Mouse (Mus musculus) megakaryocyte-erythroid progenitor cell, adult 5-6 weeks (primary cell): Measurements from ENCODE around the gene Trmt1. TPM values are rescaled to one million over a fixed set of nuclear protein-coding genes. Genes with fewer than 3 reads are reported as not detected.

Experiments used
- ATAC-seq: replicated peaks from 2 replicates; pipeline ENCODE4 v1.8.0; 2016; ENCODE audit warnings: mild to moderate bottlenecking, inconsistent platforms; ENCODE audit not compliant: severe bottlenecking, poor library complexity, low FRiP score, low TSS enrichment
- total RNA-seq, 2 experiments: library from RNA; stranded (forward) in 1 of 2; stranded (reverse) in 1 of 2; fragments of 200-1000, 215-1000 nt in 1 of 2; fragments of >200 nt in 1 of 2; fragmentation: Nextera tagmentation in 1 of 2; gene quantifications; 2 replicates each; pipeline ENCODE4 v1.2.3; 2014 to 2017

Gene Trmt1
- total RNA-seq, 2 experiments from 2014 or later: 126 to 170 TPM

- no peak for ATAC-seq
Measured at GRCm38 (mm10) chr8:84705960-84706359, 19.9 kb downstream of the Trmt1 start.

DNA sequence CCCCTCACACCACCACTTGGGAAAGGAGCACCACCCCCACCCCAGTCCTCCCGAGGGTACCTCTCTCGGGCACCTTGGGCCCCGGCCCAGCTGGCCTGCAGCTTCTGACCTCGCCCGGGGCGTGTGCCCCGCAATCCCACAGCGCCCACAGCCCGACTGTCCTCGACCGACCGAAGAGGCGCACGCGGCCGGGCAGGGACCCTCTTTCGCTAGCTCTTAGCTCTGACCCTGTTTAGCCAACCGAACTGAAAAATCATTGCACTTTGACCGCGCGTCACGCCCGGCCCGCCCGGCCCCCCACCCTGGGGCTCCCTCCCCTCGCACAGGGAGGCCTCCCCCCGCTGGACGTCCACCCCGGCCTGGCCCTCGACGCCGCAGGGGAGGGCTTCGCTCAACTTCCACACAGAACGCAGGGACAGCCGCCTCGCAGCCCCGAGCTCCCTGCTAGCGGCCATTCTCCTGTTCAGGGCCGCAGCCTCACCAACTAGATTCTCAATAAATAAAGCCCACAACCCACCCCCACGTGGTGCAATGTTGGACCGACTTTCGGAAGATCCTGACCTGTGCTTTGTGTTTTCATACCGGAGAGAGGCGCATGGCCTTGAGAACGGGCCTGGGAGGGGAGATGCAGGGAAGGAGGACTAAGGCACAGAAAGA, 20.6 kb downstream of the Trmt1 start:
- ATAC-seq: no peak

DNA sequence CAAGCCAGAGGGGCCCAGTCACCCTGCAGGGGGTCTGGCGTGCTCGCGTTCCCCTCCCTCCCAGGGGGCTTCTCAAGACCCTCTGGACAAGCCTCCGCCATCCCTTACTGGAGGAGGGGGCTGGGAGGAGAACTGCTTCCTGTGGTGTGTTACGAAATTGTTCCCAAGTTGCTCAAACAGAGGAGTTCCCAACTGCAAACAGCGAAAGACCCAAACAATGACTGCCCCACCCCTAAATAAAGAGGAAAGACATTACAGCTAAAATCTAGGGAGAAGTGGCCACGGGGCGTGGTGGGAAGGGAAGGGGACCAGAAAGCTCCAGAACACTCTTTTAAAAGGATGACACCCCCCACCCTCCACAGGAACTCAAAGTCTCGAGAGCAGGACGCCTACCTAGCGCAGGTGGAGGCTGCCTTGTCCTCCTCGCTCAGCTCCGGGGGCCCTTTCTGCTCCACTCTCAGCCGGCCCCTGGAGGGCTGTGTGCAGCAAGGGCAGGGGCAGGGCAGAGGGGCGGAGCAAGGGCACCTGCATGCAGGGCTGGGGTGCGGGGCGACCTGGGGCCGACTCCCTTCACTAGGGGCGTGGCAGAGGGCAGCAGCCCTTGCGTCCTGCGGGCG, 21.3 kb downstream of the Trmt1 start:
- ATAC-seq: 0 out of 2 replicates have a peak, but pooled peaks have one; percentile 8

- no peak for ATAC-seq
Measured at GRCm38 (mm10) chr8:84708071-84708541, 22.0 kb downstream of the Trmt1 start.

DNA sequence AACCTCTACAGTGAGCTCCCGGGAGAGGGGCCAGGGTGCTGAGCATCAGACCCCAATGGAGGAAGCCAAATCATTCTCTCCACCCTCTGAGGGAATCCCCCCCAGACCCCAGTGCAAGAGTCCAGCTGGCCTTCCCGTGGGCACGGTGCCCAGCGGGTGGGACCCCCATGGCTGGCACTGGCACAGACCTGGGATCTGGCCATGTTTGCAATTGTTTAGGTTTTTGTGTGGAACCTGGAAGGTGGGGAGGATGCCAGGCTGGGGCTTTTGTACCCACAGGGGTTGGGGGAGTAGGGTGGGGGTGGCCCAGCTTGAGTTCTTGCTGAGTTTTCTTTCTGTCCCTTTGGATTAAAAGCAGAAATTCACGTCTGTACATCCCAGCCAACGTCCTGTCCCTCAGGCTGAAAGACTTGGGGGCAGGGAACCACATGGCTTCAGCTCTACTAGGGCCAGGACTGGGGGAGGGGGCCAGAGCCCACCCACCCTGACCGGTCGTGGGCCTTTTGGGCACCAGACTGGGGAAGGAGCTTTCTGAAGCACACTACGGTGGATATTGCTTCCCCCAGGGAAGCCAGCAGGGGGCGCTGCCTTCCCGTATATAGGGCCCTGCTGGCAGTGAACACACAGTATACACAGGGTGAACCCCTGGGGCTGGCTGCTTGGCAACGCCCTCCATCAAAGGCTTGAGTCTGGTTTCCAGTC, 22.8 kb downstream of the Trmt1 start:
- ATAC-seq: peak; percentile 67

DNA sequence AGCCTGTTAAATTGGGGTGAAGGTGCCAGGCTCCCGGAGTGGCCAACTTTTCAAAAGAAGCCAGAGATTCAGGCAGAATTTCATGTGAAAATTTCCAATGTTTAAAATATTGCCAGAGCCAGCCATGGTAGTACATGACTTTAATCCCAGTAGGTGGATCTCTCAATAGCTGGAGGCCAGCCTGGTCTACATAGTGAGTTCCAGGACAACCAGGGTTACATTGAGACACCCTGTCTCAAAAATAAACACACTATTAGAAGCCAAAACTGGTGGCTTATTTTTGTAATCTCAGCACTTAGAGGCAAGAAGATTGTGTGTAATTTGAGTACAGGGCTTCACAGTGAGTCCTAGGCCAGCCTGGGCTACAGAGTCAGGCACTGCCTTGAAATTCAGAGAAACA, 23.8 kb downstream of the Trmt1 start:
- ATAC-seq: no peak

DNA sequence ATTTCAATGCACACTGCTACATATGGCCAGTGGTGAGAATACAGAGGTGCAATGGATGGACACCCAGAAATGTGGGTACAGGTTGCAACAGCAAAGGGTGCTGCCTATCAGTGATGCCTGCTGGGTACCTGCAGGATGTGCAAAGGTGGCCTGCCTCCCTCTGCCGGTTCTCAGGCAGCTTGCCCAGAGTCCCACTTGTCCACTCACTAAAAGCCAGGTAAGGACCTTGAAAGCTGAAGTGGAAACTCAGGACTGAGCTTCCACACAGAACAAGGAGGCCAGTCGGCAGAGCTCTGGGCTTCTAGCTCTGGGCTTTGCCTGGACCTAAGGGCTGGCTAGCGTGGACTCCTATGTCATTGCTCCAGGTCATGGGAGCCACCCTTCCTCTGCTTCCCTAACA, 25.2 kb downstream of the Trmt1 start:
- no peak for ATAC-seq

DNA sequence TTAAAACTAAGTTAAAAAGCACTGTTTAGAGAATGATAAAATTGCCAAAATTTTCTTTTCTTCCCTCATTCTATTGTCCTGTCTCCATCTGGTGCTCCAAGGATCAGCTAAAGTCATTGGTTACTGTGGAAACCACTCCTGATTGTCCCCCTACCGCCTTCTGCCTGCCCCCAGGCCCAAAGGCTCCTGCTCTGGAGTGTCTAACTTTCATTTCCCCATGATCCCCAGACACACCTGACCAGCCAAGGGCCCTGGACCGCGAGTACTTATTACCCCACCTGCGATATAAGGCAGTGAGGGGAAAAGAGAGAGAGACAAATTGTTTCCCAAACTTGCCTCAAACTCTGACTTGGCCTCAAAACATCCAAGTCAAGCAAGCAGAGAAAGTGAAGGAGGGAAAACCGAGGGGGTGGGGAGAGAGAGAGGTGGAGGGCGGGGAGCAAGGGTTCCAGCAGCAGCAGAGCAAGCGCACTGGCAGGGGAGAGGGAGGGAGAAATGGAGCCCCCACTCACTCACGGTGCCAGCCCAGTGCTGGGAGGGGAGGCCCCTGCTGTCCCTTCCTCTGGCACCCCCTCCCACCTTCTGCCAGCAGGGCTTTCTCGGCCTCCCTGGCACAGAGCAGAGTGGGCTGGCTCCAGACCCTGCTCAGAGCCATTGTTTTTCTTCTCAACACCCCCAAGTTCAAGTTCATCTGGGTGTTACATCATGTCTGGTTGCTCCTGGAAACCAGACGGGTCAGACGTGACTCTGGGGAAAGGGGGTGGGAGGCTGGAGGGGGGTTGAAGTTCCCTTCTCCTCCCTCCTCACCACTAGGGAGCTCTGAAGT, 26.0 kb downstream of the Trmt1 start:
- ATAC-seq: no peak

DNA sequence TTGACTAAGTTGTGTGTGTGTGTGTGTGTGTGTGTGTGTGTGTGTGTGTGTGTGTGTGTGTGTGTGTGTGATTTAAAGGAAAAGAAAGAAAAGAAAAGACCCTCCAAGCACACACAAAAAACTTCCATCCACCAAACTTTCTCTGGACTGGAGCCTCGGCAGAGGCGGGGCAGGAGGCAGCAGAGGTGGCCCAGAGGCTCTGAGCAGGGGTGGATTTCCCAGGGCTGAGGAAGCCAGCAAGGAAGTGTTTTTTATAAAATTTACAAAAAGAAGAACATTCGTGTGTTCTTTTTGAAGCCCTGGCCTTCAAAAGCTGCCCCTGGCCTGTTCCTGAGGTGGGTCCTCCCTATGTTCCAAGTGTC, 26.6 kb downstream of the Trmt1 start:
- no peak for ATAC-seq

GRCm38 (mm10) chr8:84713381-84713780, 27.3 kb downstream of the Trmt1 start:
- no peak for ATAC-seq

DNA sequence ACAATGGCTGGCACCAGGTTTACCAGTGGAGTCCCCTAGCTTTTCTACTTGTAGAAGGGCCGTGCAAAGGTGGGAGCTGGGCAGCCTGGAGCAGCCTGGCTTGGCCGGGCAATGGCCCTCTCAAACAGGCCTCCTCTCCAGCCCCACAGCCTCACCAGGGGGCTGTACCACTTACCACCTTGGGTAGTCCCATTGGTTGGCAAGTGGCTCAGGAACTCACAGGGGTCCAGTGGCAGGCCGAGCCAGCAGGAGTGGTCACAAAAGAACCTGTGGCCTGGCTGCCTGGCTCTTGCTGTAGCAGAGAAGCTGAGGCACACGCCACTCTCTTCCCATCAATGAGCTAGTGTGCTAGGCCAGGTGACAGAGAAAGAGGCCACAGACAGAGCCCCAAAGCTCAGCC, 28.1 kb downstream of the Trmt1 start:
- ATAC-seq: no peak

DNA sequence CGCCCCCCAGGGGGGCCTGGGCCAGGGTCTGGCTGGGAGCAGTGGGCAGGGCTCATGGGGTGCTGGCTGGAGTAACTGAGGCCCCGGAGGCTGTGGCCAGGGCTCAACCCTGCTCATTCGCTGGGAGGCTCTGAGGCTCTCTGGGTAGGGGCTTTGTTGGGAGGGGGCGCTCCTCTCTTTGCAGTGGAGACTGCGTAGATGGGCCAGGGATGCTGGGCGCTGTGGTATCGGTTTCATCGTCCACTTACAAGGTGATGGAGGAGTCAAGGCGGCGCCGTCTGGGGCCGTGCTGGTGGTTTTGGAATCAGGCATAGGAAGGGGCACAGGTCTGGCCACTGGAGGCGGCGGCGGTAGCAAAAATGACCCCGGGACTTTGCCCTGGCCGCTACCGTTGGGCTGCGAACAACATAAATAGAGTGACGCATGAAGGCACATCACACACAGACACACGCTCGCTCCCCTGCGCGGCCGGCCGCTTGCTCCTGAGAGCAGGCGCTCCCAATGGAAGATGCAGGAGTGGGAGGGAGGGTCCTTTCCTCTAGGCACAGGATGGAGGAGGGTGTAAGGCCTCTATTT, 29.9 kb downstream of the Trmt1 start:
- ATAC-seq: no peak

- no peak for ATAC-seq
Measured at GRCm38 (mm10) chr8:84716790-84717189, 30.7 kb downstream of the Trmt1 start.

DNA sequence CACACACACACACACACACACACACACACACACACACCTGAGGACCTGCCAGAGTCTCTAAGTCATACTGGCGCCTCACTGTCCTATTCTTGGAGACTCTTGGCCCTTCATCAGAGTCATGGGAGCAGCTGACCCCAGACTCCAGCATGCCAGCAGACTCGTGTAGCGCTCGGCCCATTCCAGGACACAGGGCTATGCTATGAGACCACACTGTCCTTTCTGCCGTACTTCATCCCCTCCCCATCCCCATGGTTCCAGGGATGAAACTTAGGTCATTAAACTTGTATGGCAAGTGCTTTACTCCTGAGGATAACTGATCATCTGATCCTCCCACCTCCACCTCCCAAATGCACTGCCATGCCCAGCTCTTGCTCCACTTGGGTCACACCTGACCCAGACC, 32.4 kb downstream of the Trmt1 start:
- no peak for ATAC-seq

- ATAC-seq: no peak
Measured at GRCm38 (mm10) chr8:84718959-84719690, 33.0 kb downstream of the Trmt1 start.

- ATAC-seq: no peak
Measured at GRCm38 (mm10) chr8:84722530-84722849, 36.4 kb downstream of the Trmt1 start.

- ATAC-seq: peak; percentile 88
Measured at GRCm38 (mm10) chr8:84722850-84723570, 36.9 kb downstream of the Trmt1 start, which contains the start of gene G430095P16Rik. Gene G430095P16Rik (plus strand): TSS chr8:84723007.

DNA sequence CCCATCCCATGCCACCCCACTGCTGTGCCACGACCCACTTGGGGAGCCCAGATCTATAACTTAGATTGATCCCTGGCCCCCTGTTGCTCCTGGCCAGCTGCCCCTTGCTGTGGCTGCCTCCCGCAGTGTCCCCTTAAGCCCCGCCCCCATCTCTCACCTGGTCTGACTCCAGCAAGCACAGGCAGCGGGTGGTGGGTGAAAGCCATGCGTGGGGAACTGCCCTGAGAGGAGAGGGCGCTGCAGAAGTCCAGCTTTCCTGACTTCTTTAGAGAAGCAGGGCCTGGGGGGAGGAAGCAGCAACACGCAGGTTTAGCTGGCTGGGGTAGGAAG, 37.4 kb downstream of the Trmt1 start:
- 0 out of 2 replicates have a peak, but pooled peaks have one; percentile 0 for ATAC-seq
